Mouse (Mus musculus) kidney, adult 18-20 months (tissue): ENCODE measurements at regions not wholly inside any gene's neighbourhood (a gene's known extent, or its start where the extent isn't known, plus 50 kb on each side); places are given as distances from the start of the nearest gene placed in this dataset.

ENCODE experiments used
- DNase-seq: peaks from one replicate; pipeline ENCODE4 v3.0.0; 2021

DNA sequence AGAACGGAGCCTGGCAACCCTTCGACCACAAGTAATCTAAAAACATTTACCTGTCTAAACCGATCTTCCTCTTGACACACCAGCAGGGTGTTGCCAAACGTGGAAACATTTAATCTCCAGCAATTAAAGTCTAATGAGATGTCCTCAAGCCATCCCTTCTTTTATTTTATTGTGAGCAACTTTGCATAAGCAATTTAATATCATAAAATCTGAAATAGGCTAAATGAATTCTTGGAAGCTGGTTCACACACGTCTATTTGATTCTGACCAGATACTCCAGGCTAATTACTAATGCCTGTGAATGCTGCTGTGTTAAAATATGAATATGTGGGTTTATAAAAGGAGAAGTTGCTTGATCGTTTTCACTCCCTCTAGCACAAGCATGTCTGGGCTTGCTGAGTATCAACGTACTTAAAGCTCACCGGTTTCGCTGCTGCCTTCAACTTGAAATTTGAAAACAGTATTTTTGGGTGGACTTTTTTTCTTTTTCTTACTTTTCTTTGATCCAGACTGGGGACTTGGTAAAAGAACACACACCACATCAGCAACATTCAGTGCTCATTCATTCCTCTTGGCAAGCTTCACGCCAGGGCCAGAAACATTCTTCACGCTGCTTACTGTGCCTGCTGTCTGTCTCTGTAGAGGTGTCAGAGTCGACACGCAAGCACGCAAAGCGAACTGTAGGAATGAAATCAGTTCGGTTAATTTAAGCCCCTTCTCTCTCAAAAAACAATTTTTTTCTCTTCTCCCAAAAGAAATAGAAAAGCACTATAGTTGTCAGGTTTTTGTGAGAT lies 194.4 kb downstream of the Npr3 start:
- no peak for DNase-seq

DNA sequence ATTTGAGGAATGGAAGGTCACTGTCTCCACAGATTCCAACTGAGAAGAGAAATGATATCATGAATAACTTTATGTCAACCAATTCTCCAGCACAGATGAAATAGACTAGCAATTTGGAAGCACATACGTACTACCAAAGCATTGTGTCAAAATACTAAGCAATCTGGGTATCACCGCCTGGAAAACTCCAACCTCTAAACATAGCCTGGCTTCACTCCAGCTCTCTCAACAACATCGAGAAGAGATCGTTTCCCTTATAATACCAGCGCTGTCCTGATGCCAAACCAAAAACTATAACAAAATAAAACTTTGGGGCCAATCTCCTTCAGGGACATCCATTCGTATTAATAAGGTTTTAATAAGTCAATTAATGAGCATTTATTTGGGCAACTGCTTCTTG lies 205.8 kb downstream of the Npr3 start:
- DNase-seq: no peak

DNA sequence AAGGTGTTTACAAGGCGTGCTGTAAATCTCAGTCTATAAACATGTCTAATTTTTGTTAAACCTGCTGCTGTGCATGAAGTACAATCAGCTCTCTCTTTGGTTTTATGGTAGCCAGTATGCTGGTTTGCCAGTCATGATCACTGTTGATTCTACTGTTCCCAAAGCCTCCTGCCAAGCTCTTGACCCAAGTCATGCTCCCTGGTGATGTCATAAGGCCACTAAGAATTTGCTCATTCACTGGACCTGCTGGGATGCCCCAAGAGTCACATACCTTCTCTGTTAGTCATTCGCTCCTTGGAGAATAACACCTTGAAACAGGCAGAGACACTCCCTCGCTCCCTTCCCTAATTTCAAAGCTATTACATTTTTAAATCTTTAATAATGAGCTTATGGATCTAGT lies 207.2 kb downstream of the Npr3 start:
- DNase-seq: no peak

- no peak for DNase-seq
Observed at GRCm38 (mm10) chr15:11697060-11697459, 210.0 kb downstream of the Npr3 start.

DNA sequence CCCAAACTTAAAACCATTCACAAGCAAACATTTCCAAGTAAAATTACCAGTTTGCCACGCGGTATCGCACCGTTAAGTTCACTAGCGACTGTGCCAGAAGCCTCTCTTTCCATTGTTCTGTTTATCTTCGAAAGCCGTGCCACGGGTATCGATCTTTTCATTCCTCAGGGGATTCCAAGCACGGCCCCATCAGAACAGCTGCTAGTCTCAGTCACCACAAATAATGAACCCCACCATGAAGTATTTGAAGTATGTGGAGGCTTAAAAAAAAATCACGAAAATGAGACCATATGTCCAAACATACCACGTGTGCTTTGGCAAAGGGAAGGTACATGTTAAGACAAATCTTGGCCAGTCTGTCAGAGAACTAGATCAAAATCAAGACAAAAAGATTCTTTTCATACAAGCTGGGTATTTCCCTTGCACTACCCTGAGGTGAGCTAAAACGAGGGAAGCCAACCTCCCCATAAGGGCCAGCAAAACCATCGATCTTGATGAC lies 213.3 kb downstream of the Npr3 start:
- no peak for DNase-seq

GRCm38 (mm10) chr15:11664839-11665379 lies 242.2 kb downstream of the Npr3 start:
- no peak for DNase-seq

- DNase-seq: no peak
Observed at GRCm38 (mm10) chr15:11655168-11655567, 251.9 kb downstream of the Npr3 start.

DNA sequence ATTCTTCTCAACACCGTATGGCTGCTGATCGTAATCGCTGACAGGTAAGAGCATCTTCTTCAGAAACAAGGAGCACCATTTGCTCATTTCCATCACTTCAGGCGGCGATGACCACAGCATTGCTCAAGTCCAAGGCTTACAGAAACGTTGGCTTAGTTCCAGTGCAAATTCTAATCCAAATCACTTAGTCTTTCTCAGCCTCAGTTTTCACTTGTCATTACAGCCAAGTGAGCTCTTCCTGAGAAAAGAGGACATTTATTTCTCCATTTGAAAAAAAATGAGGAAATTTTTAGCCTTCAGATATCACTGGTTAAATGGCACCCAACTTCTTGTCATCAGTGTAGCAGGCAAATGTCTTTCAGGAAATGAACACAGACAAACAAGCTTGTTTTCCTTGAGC lies 246.8 kb upstream of the Tars start:
- DNase-seq: no peak

GRCm38 (mm10) chr15:11644779-11645178 lies 245.3 kb upstream of the Tars start:
- no peak for DNase-seq

- DNase-seq: no peak
Observed at GRCm38 (mm10) chr15:11630654-11631053, 231.2 kb upstream of the Tars start.

DNA sequence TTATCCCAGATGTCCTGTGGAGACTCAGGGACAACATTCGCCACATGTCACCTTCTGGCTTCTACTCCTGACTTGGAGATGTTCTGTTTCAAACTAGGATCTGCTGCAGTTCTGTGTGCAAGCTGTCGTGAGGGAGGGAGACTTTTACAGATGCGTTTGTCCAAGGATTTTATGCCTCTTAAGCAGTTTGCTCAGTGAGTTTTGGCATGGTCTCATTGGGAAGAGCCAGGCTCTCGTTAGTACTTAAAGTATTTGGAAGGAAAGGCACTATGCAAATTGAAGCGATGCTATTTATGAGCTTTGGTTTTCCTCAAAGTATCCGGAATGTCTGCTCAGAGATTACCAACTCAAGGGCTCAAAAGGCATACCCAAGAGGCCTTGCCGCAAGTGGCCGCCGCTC lies 227.0 kb upstream of the Tars start:
- DNase-seq: no peak

- DNase-seq: no peak
Observed at GRCm38 (mm10) chr15:11612416-11612815, 213.0 kb upstream of the Tars start.

- DNase-seq: no peak
Observed at GRCm38 (mm10) chr15:11610043-11610670, 210.7 kb upstream of the Tars start.

- no peak for DNase-seq
Observed at GRCm38 (mm10) chr15:11607489-11607888, 208.0 kb upstream of the Tars start.

- DNase-seq: no peak
Observed at GRCm38 (mm10) chr15:11605677-11606076, 206.2 kb upstream of the Tars start.

DNA sequence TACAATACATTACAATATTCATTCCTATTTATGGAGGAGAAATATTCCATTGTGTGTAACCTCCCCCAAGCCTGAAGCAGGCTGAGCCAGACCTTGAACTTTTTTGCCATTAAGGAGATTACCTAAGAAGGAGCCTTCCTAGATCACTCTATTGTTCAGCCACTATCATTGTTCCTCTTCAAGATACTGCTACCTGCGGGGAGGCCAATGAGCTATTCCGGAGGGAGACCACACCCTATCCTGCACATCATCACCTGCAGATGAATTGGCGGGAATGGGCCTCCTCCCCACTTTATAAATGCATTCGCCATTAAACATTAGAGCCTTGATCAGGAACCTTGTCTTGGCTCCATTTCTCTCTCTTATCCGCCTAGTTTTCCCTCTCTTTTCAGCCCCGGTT lies 197.6 kb upstream of the Tars start:
- DNase-seq: no peak

- DNase-seq: no peak
Observed at GRCm38 (mm10) chr15:11590542-11591116, 191.2 kb upstream of the Tars start.

DNA sequence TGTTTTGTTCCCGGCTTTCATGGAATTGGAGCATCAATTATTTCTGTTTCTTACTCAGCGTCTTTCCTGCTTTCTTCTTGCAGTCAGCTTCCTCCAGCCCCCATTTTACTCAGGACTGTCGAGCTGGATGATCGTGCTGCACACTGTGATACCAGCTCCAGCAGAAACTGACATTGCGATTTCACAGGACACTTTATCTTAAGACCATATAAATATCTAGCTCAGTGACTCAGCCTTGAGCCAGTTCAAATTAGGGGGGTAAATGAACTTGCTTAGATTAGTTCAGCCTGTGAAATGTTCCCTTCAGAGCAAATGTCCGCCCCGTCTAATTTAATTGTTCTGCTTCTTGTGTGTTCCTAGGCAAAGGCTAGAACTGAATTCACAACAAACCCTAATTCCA lies 190.3 kb upstream of the Tars start:
- no peak for DNase-seq

- DNase-seq: no peak
Observed at GRCm38 (mm10) chr15:11586384-11586783, 186.9 kb upstream of the Tars start.

- no peak for DNase-seq
Observed at GRCm38 (mm10) chr15:11584155-11584554, 184.7 kb upstream of the Tars start.

DNA sequence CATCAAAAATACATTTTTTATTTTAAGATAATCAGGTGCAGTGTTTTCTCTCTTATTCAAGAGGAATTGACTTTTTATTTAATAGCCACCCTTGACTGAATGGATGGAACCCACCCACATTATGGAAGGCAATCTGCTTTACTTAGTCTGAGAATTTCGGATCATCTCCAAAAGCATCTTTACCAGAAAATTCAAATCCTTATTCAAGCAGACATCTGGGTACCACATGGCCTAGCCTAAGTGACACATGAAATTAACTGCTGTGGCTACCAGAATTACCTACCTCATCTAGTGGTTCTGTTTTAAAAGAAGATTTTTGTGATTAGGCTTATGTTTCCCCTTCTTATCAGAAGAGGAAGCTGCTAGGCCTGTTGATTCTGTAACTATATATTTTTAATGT lies 178.9 kb upstream of the Tars start:
- DNase-seq: no peak

DNA sequence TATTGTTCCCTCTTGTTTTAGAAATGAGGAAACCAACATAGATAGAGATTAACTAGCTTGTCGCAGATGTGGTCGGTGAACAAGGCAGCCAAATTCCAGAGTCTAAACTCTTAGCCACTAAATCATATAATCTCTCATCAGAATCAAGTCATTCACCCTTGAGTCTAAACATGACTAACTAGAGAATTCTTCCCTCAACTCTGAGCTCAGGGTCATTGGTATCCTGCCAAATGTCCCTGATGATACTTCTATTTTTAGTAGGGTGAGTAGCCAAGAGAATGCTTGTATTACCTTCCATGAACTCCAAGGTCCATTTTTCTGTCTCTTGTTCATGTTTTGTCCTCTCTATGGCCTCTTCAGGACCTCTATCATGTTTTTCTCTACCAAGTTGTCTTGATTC lies 174.9 kb upstream of the Tars start:
- no peak for DNase-seq

- DNase-seq: peak; percentile 27
Observed at GRCm38 (mm10) chr15:11573496-11573895, 174.0 kb upstream of the Tars start.

DNA sequence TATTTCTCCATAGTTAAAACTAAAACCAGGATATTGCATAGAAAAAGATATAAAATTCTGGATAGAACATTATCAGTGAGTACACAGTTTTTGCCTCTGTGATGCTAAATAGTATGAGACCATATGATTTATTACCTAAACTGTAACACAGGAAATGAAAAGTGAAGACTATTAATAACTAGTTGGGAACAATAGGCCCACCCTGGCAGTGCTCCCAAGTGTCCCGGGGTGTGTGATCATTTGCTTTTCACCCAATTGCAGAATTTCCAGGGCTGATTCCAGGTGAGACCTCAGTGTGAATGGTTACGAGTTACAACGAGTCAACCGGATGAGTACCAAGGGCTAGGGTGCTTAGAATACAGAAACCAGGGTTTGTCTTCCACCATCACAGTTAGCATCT lies 172.6 kb upstream of the Tars start:
- peak; percentile 36 for DNase-seq
